Mouse (Mus musculus) midbrain, embryonic 10.5 days (tissue): ENCODE data around the gene Ikzf2. TPM values are rescaled to one million over a fixed set of nuclear protein-coding genes. Genes with fewer than 3 reads are reported as not detected.

ENCODE experiments used
- DNase-seq: peaks from one replicate; pipeline ENCODE4 v3.0.0-alpha.2; 2017; ENCODE audit warnings: low spot score
- H3K27ac ChIP-seq: fragments of 300-500 bp; sonication (generic); replicated peaks from 2 replicates; pipeline ENCODE4 v1.5.1; 2016; ENCODE audit warnings: mild to moderate bottlenecking
- H3K27me3 ChIP-seq: fragments of 300-500 bp; sonication (generic); 2 replicates; pipeline ENCODE4 v1.6.1; 2016; ENCODE audit warnings: low read depth, mild to moderate bottlenecking; ENCODE audit not compliant: poor library complexity, severe bottlenecking
- H3K36me3 ChIP-seq: fragments of 300-500 bp; sonication (generic); 2 replicates; pipeline ENCODE4 v1.6.1; 2016; ENCODE audit warnings: mild to moderate bottlenecking, moderate library complexity
- H3K4me1 ChIP-seq: fragments of 300-500 bp; sonication (generic); 2 replicates; pipeline ENCODE4 v1.6.1; 2016
- H3K4me3 ChIP-seq: fragments of 300-500 bp; sonication (generic); 2 replicates; pipeline ENCODE4 v1.5.1; 2016; ENCODE audit warnings: mild to moderate bottlenecking, moderate library complexity
- H3K9me3 ChIP-seq: fragments of 300-500 bp; sonication (generic); replicated peaks from 2 replicates; pipeline ENCODE4 v1.6.1; 2016; ENCODE audit warnings: mild to moderate bottlenecking
- WGBS: fragments of 180-500 bp; shearing (Covaris S2); methylation state at CpG from one replicate; pipeline ENCODE4 v1.1.7; 2016; 5-methylcytosine and 5-hydroxymethylcytosine counted together
- polyA plus RNA-seq: library from polyadenylated mRNA; unstranded; fragments of >200 nt; fragmentation: Nextera tagmentation; extraction: Ambion mirVana; gene quantifications from 2 replicates; pipeline ENCODE4 v1.2.1, GENCODE M21; 2016

The Ikzf2 gene
- polyA plus RNA-seq, 1 experiment from 2014 or later, result 6.5 TPM

- H3K4me1 ChIP-seq, result peaks cover 25% of the 10 kb centered on the region
- DNase-seq, result no peak
- peak overlapping the region; percentile 79 for H3K4me3 ChIP-seq
- no peaks in the 10 kb centered on the region for H3K9me3 ChIP-seq
- no peaks in the 10 kb centered on the region for H3K27me3 ChIP-seq
- peak overlapping the region; percentile 87 for H3K27ac ChIP-seq
- H3K36me3 ChIP-seq, result no peaks in the 10 kb centered on the region
- WGBS, result under 1% methylated on average over 11 of the region's 11 CpGs
Measured at GRCm38 (mm10) chr1:69685049-69685889, 1.8 kb downstream of the Ikzf2 start.

- Histone ChIP-seq H3K9me3 (no peaks in the 10 kb centered on the region), H3K27me3 (no peaks in the 10 kb centered on the region), H3K27ac (peak overlapping the region; percentile 87; the same call in 1 of the 2 replicates), H3K4me1 (peaks cover 25% of the 10 kb centered on the region), H3K36me3 (no peaks in the 10 kb centered on the region), H3K4me3 (peak overlapping the region; percentile 79)
- 38% methylated on average over 13 of the region's 13 CpGs for WGBS
- DNase-seq, result no peak
Measured at GRCm38 (mm10) chr1:69684280-69685040, 2.6 kb downstream of the Ikzf2 start.

DNA sequence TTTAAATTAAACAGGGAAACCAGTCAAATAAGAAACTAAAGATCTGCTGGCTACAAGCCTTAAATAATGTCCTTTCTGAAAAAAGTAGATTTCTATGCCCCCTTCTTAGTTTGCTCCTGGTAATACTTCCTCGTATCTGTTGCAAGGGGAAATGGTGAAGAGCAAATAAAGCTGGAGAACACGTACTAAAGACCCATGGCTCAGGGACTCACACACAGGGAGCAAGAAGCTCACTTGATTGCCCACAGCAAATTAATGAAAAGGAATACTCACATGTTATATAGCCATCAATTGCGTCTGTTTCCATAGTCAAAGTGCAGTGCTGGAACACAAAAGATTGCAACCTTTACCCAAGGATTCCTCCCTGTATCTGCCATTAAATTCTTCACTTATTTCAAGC is 3.2 kb downstream of the Ikzf2 start:
- 70% methylated on average over 3 of the region's 3 CpGs for WGBS
- no peak for DNase-seq
- H3K4me3 ChIP-seq, result peak overlapping the region; percentile 79; the same call in 1 of the 2 replicates

GRCm38 (mm10) chr1:69683058-69683457 is 4.0 kb downstream of the Ikzf2 start:
- no peak for DNase-seq
- Histone ChIP-seq H3K36me3 (no peaks in the 10 kb centered on the region), H3K27me3 (no peaks in the 10 kb centered on the region), H3K4me1 (peaks cover 20% of the 10 kb centered on the region), H3K27ac (no peak overlapping the region), H3K4me3 (no peak overlapping the region), H3K9me3 (no peaks in the 10 kb centered on the region)
- 92% methylated on average over 8 of the region's 8 CpGs for WGBS

More for the DNA sequence above, 3.2 kb downstream of the Ikzf2 start:
- no peak overlapping the region for H3K27ac ChIP-seq
- H3K27me3 ChIP-seq, result no peaks in the 10 kb centered on the region
- no peaks in the 10 kb centered on the region for H3K36me3 ChIP-seq
- no peaks in the 10 kb centered on the region for H3K9me3 ChIP-seq
- H3K4me1 ChIP-seq, result peaks cover 24% of the 10 kb centered on the region

- no peak for DNase-seq
- 82% methylated on average over 3 of the region's 3 CpGs for WGBS
- no peaks in the 10 kb centered on the region for H3K27me3 ChIP-seq
- H3K9me3 ChIP-seq, result no peaks in the 10 kb centered on the region
- H3K36me3 ChIP-seq, result no peaks in the 10 kb centered on the region
- no peak overlapping the region for H3K4me3 ChIP-seq
- H3K27ac ChIP-seq, result no peak overlapping the region
- H3K4me1 ChIP-seq, result peaks cover 20% of the 10 kb centered on the region
Measured at GRCm38 (mm10) chr1:69682261-69682660, 4.8 kb downstream of the Ikzf2 start.

- Histone ChIP-seq H3K4me1 (peaks cover 14% of the 10 kb centered on the region), H3K27me3 (no peaks in the 10 kb centered on the region), H3K4me3 (no peak overlapping the region), H3K36me3 (no peaks in the 10 kb centered on the region), H3K27ac (no peak overlapping the region), H3K9me3 (no peaks in the 10 kb centered on the region)
- 84% methylated on average over 5 of the region's 5 CpGs for WGBS
- no peak for DNase-seq
Measured at GRCm38 (mm10) chr1:69681003-69681402, 6.0 kb downstream of the Ikzf2 start.

DNA sequence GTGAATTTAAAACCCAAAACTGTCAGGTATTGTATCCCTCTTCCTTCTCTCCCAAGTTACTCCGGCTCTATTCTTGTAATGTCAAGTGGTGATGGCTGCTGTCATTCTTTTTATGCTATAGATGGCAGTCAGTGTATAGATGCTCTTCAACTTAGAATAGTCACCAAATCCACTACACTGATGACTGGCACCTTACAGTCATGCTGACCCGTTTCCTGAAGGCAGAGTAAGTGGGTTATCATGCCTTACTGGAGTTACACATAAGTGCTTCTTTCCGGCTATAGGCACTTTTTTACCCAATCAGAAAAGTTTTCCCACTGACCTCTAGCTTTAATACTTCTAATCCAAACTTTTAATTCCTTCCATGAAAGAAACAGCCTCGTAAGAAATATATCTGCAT is 6.5 kb downstream of the Ikzf2 start:
- no peaks in the 10 kb centered on the region for H3K36me3 ChIP-seq
- no peak overlapping the region for H3K27ac ChIP-seq
- WGBS, result 91% methylated on average over 4 of the region's 4 CpGs
- no peak for DNase-seq
- H3K27me3 ChIP-seq, result no peaks in the 10 kb centered on the region
- H3K4me1 ChIP-seq, result peaks cover 14% of the 10 kb centered on the region
- H3K4me3 ChIP-seq, result no peak overlapping the region
- no peaks in the 10 kb centered on the region for H3K9me3 ChIP-seq

DNA sequence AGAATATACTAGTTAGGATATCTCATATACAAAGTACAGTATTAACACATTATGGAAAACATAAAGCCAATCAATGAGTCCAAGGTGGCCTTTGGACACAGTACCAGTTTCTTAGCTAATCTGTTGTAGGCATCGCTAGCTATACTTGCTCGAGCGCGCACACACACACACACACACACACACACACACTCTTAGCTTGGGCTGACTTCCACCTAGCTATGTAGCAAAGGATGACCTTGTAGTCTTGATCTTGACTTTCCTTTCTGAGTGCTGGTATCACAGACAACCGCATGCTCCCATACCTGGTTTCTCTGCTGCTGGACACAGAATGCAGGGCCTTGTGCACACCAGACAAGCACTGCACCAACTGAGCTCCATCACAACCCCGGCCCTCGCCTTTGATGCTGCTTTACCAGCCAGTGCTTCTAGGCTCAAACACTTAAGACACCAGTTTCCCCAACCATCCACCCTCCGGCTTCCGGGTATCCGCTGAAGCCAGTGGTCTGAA is 17.1 kb downstream of the Ikzf2 start:
- peaks cover 2% of the 10 kb centered on the region for H3K4me1 ChIP-seq
- H3K27ac ChIP-seq, result no peak overlapping the region
- H3K27me3 ChIP-seq, result no peaks in the 10 kb centered on the region
- DNase-seq, result no peak
- H3K9me3 ChIP-seq, result no peaks in the 10 kb centered on the region
- no peak overlapping the region for H3K4me3 ChIP-seq
- no peaks in the 10 kb centered on the region for H3K36me3 ChIP-seq
- WGBS, result 93% methylated on average over 10 of the region's 10 CpGs

DNA sequence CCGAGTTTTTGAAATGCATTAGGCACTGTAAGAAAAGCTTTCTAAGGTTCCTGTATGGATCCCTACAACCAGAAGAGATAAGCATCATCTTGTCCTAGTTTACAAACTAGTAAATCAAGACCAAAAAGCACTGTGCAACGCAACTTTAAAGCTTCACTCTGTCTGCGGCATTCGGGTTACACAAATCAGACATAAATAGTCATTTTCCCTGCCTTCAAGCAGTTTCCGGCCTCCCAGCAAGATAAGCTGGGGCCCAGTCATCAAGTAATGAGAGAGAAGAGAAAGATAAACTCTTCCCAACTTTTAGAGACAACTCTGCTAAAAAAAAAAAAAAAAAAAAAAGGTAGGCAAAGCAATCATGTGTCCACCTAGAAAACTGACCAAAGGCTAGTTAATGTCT is 19.6 kb downstream of the Ikzf2 start:
- no peak overlapping the region for H3K4me3 ChIP-seq
- H3K27me3 ChIP-seq, result no peaks in the 10 kb centered on the region
- no peaks in the 10 kb centered on the region for H3K9me3 ChIP-seq
- DNase-seq, result no peak
- H3K4me1 ChIP-seq, result peaks cover 3% of the 10 kb centered on the region
- no peak overlapping the region for H3K27ac ChIP-seq
- 91% methylated on average over 5 of the region's 5 CpGs for WGBS
- no peaks in the 10 kb centered on the region for H3K36me3 ChIP-seq

DNA sequence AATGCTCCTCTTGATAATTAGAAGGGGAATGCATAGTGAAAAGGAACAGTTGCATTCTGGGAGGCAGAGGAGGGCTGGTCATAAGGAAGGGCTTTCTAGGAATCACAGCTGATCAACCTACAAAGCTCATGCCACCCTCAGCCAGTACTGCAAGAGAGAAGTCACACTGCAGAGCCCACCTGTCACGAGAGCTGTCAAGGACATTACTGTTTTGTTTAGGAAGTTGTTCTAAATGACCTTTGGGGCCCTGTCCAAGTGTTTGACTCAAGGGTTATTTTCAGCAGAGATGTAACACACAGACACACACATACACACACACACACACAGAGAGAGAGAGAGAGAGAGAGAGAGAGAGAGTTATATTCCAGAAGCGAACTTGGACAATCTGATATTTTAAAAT is 27.3 kb downstream of the Ikzf2 start:
- H3K4me1 ChIP-seq, result peaks cover 21% of the 10 kb centered on the region
- no peaks in the 10 kb centered on the region for H3K9me3 ChIP-seq
- H3K27ac ChIP-seq, result no peak overlapping the region
- H3K27me3 ChIP-seq, result no peaks in the 10 kb centered on the region
- H3K4me3 ChIP-seq, result no peak overlapping the region
- WGBS, result 85% methylated on average over 2 of the region's 2 CpGs
- DNase-seq, result no peak
- H3K36me3 ChIP-seq, result no peaks in the 10 kb centered on the region

GRCm38 (mm10) chr1:69658051-69658450 is 29.0 kb downstream of the Ikzf2 start:
- no peak for DNase-seq
- no peaks in the 10 kb centered on the region for H3K36me3 ChIP-seq
- H3K27me3 ChIP-seq, result no peaks in the 10 kb centered on the region
- 59% methylated on average over 6 of the region's 6 CpGs for WGBS
- no peak overlapping the region for H3K4me3 ChIP-seq
- no peak overlapping the region for H3K27ac ChIP-seq
- no peaks in the 10 kb centered on the region for H3K9me3 ChIP-seq
- peaks cover 21% of the 10 kb centered on the region for H3K4me1 ChIP-seq

- H3K9me3 ChIP-seq, result no peaks in the 10 kb centered on the region
- H3K27me3 ChIP-seq, result no peaks in the 10 kb centered on the region
- H3K4me3 ChIP-seq, result no peak overlapping the region
- no peak overlapping the region for H3K27ac ChIP-seq
- WGBS, result 79% methylated on average over 3 of the region's 3 CpGs
- H3K4me1 ChIP-seq, result peaks cover 21% of the 10 kb centered on the region
- H3K36me3 ChIP-seq, result no peaks in the 10 kb centered on the region
- DNase-seq, result no peak
Measured at GRCm38 (mm10) chr1:69657455-69657854, 29.6 kb downstream of the Ikzf2 start.

DNA sequence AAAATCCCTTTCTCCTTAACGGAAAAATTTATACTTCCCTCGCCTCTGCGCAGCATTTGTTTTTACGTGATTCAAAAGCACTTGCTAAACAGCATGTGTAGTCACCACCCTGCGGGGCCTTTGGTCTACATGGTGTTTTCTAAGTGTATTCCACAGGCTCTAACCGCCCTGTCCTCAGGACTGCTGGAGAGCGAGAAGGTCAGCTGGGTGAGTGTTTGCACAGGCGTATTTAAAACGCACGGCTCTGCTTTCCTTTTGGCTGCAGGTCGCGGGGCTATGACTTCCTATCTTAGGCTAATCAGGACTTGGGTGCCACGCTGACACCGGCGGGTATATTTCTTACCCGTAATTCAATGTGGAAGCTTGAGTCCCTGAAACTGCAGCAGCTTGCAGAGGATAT is 30.1 kb downstream of the Ikzf2 start:
- no peaks in the 10 kb centered on the region for H3K36me3 ChIP-seq
- no peaks in the 10 kb centered on the region for H3K9me3 ChIP-seq
- WGBS, result 44% methylated on average over 16 of the region's 16 CpGs
- peak; percentile 13 for DNase-seq
- no peak overlapping the region for H3K4me3 ChIP-seq
- H3K4me1 ChIP-seq, result peaks cover 21% of the 10 kb centered on the region
- H3K27ac ChIP-seq, result no peak overlapping the region
- H3K27me3 ChIP-seq, result no peaks in the 10 kb centered on the region
